Mouse (Mus musculus): ENCODE results near the gene Zfp524. TPM values are rescaled to one million over a fixed set of nuclear protein-coding genes. Genes with fewer than 3 reads are reported as not detected.
"Not testable (repeated sequence)": the region's sequence is repeated elsewhere in the genome, so short reads cannot be mapped to it uniquely, and the experiment has no call there.

Gene Zfp524
- polyA plus RNA-seq, 1 experiment from 2014 or later: 9.2 TPM

GRCm38 (mm10) chr7:5012681-5013513, 1.3 kb upstream of the Zfp524 start:
- Histone ChIP-seq H3K9ac (ENCODE audit: low read length) (no peak overlapping the region), H3K27ac (ENCODE audit: low read depth, low read length) (no peak overlapping the region), H3K4me2 (no peak overlapping the region), H3K4me3 (ENCODE audit: low read depth, low read length) (no peak overlapping the region), H3K4me1 (ENCODE audit: control insufficient read depth, insufficient read depth, low read length) (no peaks in the 10 kb centered on the region), H3K27me3 (ENCODE audit: control insufficient read depth, insufficient read depth, low read length) (no peaks in the 10 kb centered on the region), H3K36me3 (ENCODE audit: control insufficient read depth, insufficient read depth, low read length) (peaks cover 32% of the 10 kb centered on the region), H3K9me3 (ENCODE audit: control insufficient read depth, low read length) (no peaks in the 10 kb centered on the region)
- 89% methylated on average over 27 of the region's 27 CpGs for WGBS
- no peak for ATAC-seq (ENCODE audit: low FRiP score)
- no peak for DNase-seq (ENCODE audit: low spot score, missing footprints)

DNA sequence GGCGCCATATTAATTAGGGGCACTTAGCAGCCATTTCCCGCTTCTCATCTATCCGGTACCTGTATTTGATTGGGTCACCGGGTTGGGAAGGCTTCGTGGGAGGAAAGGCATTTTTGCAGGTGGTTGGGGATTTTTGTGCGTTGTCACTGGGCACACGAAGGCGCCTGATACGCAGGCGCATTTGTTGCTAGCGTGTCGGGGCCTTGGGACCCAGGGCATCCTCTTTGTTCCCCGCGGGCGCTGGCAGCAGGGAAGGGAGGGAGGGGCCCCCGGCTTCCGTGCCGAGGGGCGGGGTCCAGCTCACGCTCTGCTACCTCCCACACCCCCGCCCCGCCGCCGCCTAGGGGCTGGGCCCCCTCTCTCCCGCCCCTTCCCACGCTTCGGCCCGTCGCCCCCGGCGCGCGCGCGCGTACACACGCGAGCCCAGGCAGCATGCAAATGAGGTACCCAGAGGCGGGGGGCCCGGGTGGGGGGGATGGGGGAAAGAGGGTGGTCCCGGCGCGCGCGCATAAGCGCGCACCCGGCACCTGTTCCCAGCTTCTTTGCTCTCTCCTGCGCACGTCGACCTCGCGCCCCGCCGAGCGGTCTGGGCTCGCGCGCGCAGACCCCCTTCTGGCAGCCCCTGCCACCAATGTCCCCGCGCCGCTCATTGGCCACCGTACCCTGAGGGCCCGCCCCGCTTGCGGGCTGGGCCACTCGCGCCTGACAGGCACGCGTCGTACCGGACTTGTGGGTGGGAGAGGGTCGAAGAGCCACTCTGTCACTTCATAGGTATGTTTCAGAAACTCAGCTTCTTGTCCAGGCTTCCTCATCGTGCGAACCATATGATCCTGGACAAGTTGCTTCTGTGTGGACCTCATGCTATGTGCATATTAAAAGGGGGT, 1.1 kb downstream of the Zfp524 start, which contains the start of gene Gm44973:
TSS of gene Gm44973 (plus strand) at position 379 of the 884 bp plus-strand sequence.
- Histone ChIP-seq H3K4me1 (ENCODE audit: control insufficient read depth, insufficient read depth, low read length) (no peaks in the 10 kb centered on the region), H3K9ac (ENCODE audit: low read length) (peak within 1 kb of the TSS; percentile 89), H3K27me3 (ENCODE audit: control insufficient read depth, insufficient read depth, low read length) (no peaks in the 10 kb centered on the region), H3K4me2 (peak within 1 kb of the TSS; percentile 54), H3K27ac (ENCODE audit: low read depth, low read length) (peak within 1 kb of the TSS; percentile 96), H3K36me3 (ENCODE audit: control insufficient read depth, insufficient read depth, low read length) (peaks cover 19% of the 10 kb centered on the region), H3K4me3 (ENCODE audit: low read depth, low read length) (peak within 1 kb of the TSS; percentile 65), H3K9me3 (ENCODE audit: control insufficient read depth, low read length) (no peaks in the 10 kb centered on the region)
- ATAC-seq (ENCODE audit: low FRiP score) (peak; percentile 84), DNase-seq (ENCODE audit: low spot score, missing footprints) (peak; percentile 99)
- under 1% methylated on average over 50 of the region's 76 CpGs for WGBS

GRCm38 (mm10) chr7:5016057-5016456, 1.8 kb downstream of the Zfp524 start:
- Histone ChIP-seq H3K9me3 (ENCODE audit: control insufficient read depth, low read length) (no peaks in the 10 kb centered on the region), H3K4me3 (ENCODE audit: low read depth, low read length) (peak overlapping the region; percentile 65), H3K27me3 (ENCODE audit: control insufficient read depth, insufficient read depth, low read length) (no peaks in the 10 kb centered on the region), H3K4me1 (ENCODE audit: control insufficient read depth, insufficient read depth, low read length) (peaks cover 1% of the 10 kb centered on the region; the same call in 1 of the 2 replicates), H3K9ac (ENCODE audit: low read length) (peak overlapping the region; percentile 83; the same call in 1 of the 2 replicates), H3K27ac (ENCODE audit: low read depth, low read length) (peak overlapping the region; percentile 95), H3K4me2 (peak overlapping the region; percentile 54), H3K36me3 (ENCODE audit: control insufficient read depth, insufficient read depth, low read length) (peaks cover 13% of the 10 kb centered on the region)
- ATAC-seq (ENCODE audit: low FRiP score): no peak
- WGBS: 62% methylated on average over 3 of the region's 3 CpGs
- no peak for DNase-seq (ENCODE audit: low spot score, missing footprints)

DNA sequence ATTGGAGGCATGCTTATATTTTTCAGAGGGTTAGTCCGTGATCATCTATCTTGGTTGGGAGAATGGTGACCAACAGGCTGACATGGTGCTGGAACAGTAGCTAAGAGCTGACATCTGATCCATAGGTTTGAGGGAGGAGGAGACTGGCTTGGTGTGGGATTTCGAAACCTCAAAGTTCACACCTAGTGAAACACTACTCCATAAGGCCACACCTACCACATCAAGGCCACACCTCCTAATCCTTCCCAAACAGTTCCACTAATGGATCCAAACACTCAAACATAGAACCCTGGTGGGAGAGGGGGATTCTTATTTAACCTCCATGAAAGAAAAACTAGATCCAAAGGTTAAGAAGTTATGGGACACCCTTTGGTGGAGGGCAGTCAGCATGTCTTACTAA, 2.7 kb downstream of the Zfp524 start:
- Histone ChIP-seq H3K36me3 (ENCODE audit: control insufficient read depth, insufficient read depth, low read length) (peaks cover 5% of the 10 kb centered on the region; the same call in 1 of the 2 replicates), H3K4me1 (ENCODE audit: control insufficient read depth, insufficient read depth, low read length) (peaks cover 8% of the 10 kb centered on the region; the same call in 1 of the 2 replicates), H3K9me3 (ENCODE audit: control insufficient read depth, low read length) (no peaks in the 10 kb centered on the region), H3K27ac (ENCODE audit: low read depth, low read length) (no peak overlapping the region), H3K4me3 (ENCODE audit: low read depth, low read length) (no peak overlapping the region), H3K27me3 (ENCODE audit: control insufficient read depth, insufficient read depth, low read length) (no peaks in the 10 kb centered on the region), H3K9ac (ENCODE audit: low read length) (no peak overlapping the region), H3K4me2 (no peak overlapping the region)
- ATAC-seq (ENCODE audit: low FRiP score) (no peak), DNase-seq (ENCODE audit: low spot score, missing footprints) (no peak)
- WGBS: 97% methylated on average over 2 of the region's 2 CpGs

- no peak overlapping the region for H3K4me3 ChIP-seq (ENCODE audit: low read depth, low read length)
- H3K27ac ChIP-seq (ENCODE audit: low read depth, low read length): no peak overlapping the region
- no peak for DNase-seq (ENCODE audit: low spot score, missing footprints)
- WGBS: 90% methylated on average over 16 of the region's 16 CpGs
- no peak for ATAC-seq (ENCODE audit: low FRiP score)
- no peaks in the 10 kb centered on the region for H3K9me3 ChIP-seq (ENCODE audit: control insufficient read depth, low read length)
- H3K4me2 ChIP-seq: no peak overlapping the region
- H3K27me3 ChIP-seq (ENCODE audit: control insufficient read depth, insufficient read depth, low read length): no peaks in the 10 kb centered on the region
- peaks cover 4% of the 10 kb centered on the region; the same call in 1 of the 2 replicates for H3K36me3 ChIP-seq (ENCODE audit: control insufficient read depth, insufficient read depth, low read length)
- peaks cover 8% of the 10 kb centered on the region; the same call in 1 of the 2 replicates for H3K4me1 ChIP-seq (ENCODE audit: control insufficient read depth, insufficient read depth, low read length)
- H3K9ac ChIP-seq (ENCODE audit: low read length): no peak overlapping the region
These were observed 3.1 kb downstream of the Zfp524 start for GRCm38 (mm10) chr7:5017352-5017751.

GRCm38 (mm10) chr7:5017931-5018330, 3.7 kb downstream of the Zfp524 start:
- Histone ChIP-seq H3K27me3 (ENCODE audit: control insufficient read depth, insufficient read depth, low read length) (no peaks in the 10 kb centered on the region), H3K4me2 (no peak overlapping the region), H3K27ac (ENCODE audit: low read depth, low read length) (no peak overlapping the region), H3K9ac (ENCODE audit: low read length) (no peak overlapping the region), H3K4me3 (ENCODE audit: low read depth, low read length) (no peak overlapping the region), H3K9me3 (ENCODE audit: control insufficient read depth, low read length) (no peaks in the 10 kb centered on the region), H3K36me3 (ENCODE audit: control insufficient read depth, insufficient read depth, low read length) (no peaks in the 10 kb centered on the region; the same call in 1 of the 2 replicates), H3K4me1 (ENCODE audit: control insufficient read depth, insufficient read depth, low read length) (peaks cover 8% of the 10 kb centered on the region; the same call in 1 of the 2 replicates)
- 95% methylated on average over 21 of the region's 21 CpGs for WGBS
- no peak for DNase-seq (ENCODE audit: low spot score, missing footprints)
- no peak for ATAC-seq (ENCODE audit: low FRiP score)

DNA sequence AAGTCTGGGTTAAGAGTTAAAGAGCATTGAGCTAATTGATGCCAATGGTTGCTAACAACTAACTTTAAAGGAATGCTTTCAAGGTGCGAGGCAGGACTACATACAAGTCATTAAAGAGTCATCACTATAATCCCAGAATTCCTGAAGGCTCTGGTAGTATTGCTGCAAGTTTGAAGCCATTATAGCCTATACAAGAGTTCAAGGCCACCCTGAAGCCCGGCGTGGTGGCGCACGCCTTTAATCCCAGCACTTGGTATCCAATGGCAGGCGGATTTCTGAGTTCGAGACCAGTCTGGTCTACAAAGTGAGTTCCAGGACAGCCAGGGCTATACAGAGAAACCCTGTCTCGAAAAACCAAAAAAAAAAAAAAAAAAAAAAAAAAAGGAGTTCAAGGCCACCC, 5.4 kb downstream of the Zfp524 start:
- H3K9ac ChIP-seq (ENCODE audit: low read length): peak overlapping the region; percentile 98; the same call in 1 of the 2 replicates
- WGBS: 37% methylated on average over 8 of the region's 8 CpGs

DNA sequence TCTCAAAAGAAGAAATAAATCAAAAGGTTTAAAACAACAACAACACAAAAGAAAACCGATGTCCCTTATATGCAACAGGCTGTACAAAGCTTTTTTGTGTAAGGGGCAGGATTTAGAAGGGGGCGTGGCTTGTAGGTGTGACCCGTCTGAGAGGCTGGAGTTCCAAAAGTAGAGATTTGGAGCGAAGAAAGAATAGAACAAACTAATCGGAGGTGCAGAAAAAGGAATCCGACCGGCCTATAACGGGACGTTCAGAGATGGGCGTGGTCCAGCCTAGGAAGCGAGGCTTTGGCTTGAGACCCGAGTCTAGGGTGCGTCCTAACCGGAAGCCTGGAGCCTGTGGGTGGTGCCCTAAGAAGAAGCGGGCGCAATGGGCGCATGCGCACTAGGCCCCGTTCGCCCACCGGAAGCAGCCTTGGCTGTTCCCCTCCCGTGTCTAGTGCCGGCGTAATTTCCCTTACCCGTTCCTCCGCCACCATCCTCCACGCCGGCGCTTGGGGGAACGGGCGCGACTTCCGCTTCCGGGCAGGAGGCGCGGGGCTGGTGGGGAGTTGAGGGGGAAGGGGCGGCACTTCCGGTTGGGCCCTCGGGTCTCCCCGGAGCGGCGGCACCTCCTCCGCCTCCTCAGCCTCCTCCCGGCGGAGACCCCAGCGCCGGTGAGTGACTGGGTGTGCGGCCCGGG, 5.9 kb downstream of the Zfp524 start, which contains the start of the genes Zfp865 and Ccdc106:
TSS of gene Zfp865 (plus strand) at position 377 of the 682 bp plus-strand sequence.
TSS of gene Ccdc106 (plus strand) at position 554 of the 682 bp plus-strand sequence.
- Histone ChIP-seq H3K27me3 (ENCODE audit: control insufficient read depth, insufficient read depth, low read length) (no peaks in the 10 kb centered on the region), H3K9ac (ENCODE audit: low read length) (peak within 1 kb of the TSS; percentile 98), H3K27ac (ENCODE audit: low read depth, low read length) (peak within 1 kb of the TSS; percentile 85), H3K4me2 (peak within 1 kb of the TSS; percentile 83), H3K9me3 (ENCODE audit: control insufficient read depth, low read length) (no peaks in the 10 kb centered on the region), H3K4me1 (ENCODE audit: control insufficient read depth, insufficient read depth, low read length) (peaks cover 8% of the 10 kb centered on the region; the same call in 1 of the 2 replicates), H3K36me3 (ENCODE audit: control insufficient read depth, insufficient read depth, low read length) (no peaks in the 10 kb centered on the region; the same call in 1 of the 2 replicates), H3K4me3 (ENCODE audit: low read depth, low read length) (peak within 1 kb of the TSS; percentile 87)
- peak; percentile 89 for ATAC-seq (ENCODE audit: low FRiP score)
- DNase-seq (ENCODE audit: low spot score, missing footprints): peak; percentile 100
- WGBS: under 1% methylated on average over 49 of the region's 49 CpGs

More for the DNA sequence above, 5.4 kb downstream of the Zfp524 start:
- not testable (repeated sequence) for H3K36me3 ChIP-seq (ENCODE audit: control insufficient read depth, insufficient read depth, low read length); H3K27me3 ChIP-seq (ENCODE audit: control insufficient read depth, insufficient read depth, low read length); H3K4me1 ChIP-seq (ENCODE audit: control insufficient read depth, insufficient read depth, low read length); ATAC-seq (ENCODE audit: low FRiP score); H3K9me3 ChIP-seq (ENCODE audit: control insufficient read depth, low read length)
- peak; percentile 79 for DNase-seq (ENCODE audit: low spot score, missing footprints)
- H3K4me2 ChIP-seq: peak overlapping the region; percentile 83
- peak overlapping the region; percentile 87 for H3K4me3 ChIP-seq (ENCODE audit: low read depth, low read length)
- H3K27ac ChIP-seq (ENCODE audit: low read depth, low read length): peak overlapping the region; percentile 60; the same call in 1 of the 2 replicates

Measured in midbrain, embryonic 11.5 days (tissue).